Mouse (Mus musculus): ENCODE data around the gene Glrp1. TPM values are rescaled to one million over a fixed set of nuclear protein-coding genes. Genes with fewer than 3 reads are reported as not detected.

Gene Glrp1
- polyA plus RNA-seq, 1 experiment from 2014 or later = not detected

- TF ChIP-seq CTCF (IDR thresholded peaks at IDR 0.05) = no peak
- CTCF ChIA-PET = interaction anchor here (1.3 kb wide), 1 partner anchor 21 kb away, joined by 3 read pairs; no protein-coding TSS in a partner anchor
- POLR2A ChIA-PET = no interaction called here
- ATAC-seq (no peak), DNase-seq (ENCODE audit: low read depth, low spot score) (no peak)
- in situ Hi-C loops (cut with MboI; ENCODE audit: low pct_unique_long_range_greater_than_20kb) = no loop called here
- no peaks in the 10 kb centered on the region for H3K27me3 ChIP-seq
Observed at GRCm38 (mm10) chr1:88499230-88499737, 10.6 kb downstream of the Glrp1 start.

- ATAC-seq = no peak
- POLR2A ChIA-PET = no interaction called here
- no peak for TF ChIP-seq CTCF (IDR thresholded peaks at IDR 0.05)
- in situ Hi-C loops (cut with MboI; ENCODE audit: low pct_unique_long_range_greater_than_20kb) = no loop called here
- H3K27me3 ChIP-seq = no peaks in the 10 kb centered on the region
- CTCF ChIA-PET = interaction anchor here (1.4 kb wide), 1 partner anchor 19 kb away, joined by 4 read pairs; no protein-coding TSS in a partner anchor
- DNase-seq (ENCODE audit: low read depth, low spot score) = no peak
Observed at GRCm38 (mm10) chr1:88497407-88497806, 12.5 kb downstream of the Glrp1 start.

GRCm38 (mm10) chr1:88492415-88492814 is 17.5 kb downstream of the Glrp1 start:
- POLR2A ChIA-PET = no interaction called here
- TF ChIP-seq CTCF (IDR thresholded peaks at IDR 0.05) = no peak
- CTCF ChIA-PET = no interaction called here
- no peak for DNase-seq (ENCODE audit: low read depth, low spot score)
- no peak for ATAC-seq
- H3K27me3 ChIP-seq = no peaks in the 10 kb centered on the region
- in situ Hi-C loops (cut with MboI; ENCODE audit: low pct_unique_long_range_greater_than_20kb) = no loop called here

DNA sequence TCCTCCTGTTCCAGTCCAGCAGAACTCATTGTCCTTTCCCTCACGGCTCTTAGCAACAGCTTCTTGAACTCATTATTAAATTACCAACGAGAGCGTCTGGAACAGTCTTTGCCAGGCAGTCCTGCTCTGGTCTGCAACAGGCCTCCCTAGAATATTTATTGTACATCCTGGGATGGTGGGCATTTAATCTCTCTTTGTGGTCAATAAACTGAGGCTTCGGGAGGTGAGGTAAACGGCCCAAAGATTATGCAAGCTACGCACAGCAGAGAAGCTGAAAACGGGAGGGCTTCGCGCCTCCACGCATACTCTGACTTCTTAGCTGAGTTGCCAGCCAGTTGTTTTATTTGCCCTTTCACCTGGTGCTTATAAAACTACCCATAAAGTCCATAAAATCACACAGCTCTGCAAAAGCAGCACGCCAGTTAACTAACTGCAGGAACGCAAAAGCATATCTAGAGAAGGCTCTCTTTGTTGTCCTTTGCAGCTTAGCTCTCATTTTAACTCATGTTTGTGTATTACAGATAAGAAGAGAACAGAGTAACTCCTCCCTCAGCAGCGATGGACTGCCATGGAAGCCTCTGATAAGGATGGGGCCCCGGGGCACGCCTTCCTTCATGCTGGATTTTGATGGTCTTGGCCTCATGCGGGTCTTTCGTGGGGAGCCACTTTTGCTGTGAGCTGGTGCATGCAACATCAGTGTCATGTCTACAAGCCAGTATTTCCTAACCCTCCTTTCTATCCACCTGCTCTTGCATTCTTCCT is 18.1 kb downstream of the Glrp1 start:
- in situ Hi-C loops (cut with MboI; ENCODE audit: low pct_unique_long_range_greater_than_20kb) = no loop called here
- no peaks in the 10 kb centered on the region for H3K27me3 ChIP-seq
- ATAC-seq (no peak), DNase-seq (ENCODE audit: low read depth, low spot score) (no peak)
- CTCF ChIA-PET = no interaction called here
- POLR2A ChIA-PET = no interaction called here
- no peak for TF ChIP-seq CTCF (IDR thresholded peaks at IDR 0.05)

DNA sequence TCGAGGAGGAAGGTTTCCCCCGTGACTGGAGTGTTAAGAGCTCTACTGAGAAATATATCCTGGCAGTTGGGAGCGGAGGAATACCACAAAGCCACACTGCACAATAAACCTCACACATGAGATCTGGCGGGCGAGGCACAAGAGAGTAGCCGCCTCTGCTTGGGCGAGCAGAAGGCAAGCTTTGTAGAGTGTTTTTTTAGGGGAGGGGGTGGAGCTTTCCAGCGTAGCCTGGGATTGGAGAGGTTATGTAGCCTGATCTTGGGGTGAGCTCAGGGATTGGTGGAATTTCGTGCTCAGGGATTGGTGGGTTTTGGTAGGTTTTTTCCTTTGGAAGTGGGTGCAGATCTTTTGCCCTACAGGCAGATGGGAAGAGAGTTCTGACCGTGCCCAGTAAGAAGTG is 19.7 kb downstream of the Glrp1 start:
- POLR2A ChIA-PET = no interaction called here
- no peaks in the 10 kb centered on the region for H3K27me3 ChIP-seq
- ATAC-seq (no peak), DNase-seq (ENCODE audit: low read depth, low spot score) (no peak)
- CTCF ChIA-PET = interaction anchor here (1.7 kb wide), 1 partner anchor 16 kb away, joined by 3 read pairs; no protein-coding TSS in a partner anchor
- in situ Hi-C loops (cut with MboI; ENCODE audit: low pct_unique_long_range_greater_than_20kb) = no loop called here
- no peak for TF ChIP-seq CTCF (IDR thresholded peaks at IDR 0.05)

DNA sequence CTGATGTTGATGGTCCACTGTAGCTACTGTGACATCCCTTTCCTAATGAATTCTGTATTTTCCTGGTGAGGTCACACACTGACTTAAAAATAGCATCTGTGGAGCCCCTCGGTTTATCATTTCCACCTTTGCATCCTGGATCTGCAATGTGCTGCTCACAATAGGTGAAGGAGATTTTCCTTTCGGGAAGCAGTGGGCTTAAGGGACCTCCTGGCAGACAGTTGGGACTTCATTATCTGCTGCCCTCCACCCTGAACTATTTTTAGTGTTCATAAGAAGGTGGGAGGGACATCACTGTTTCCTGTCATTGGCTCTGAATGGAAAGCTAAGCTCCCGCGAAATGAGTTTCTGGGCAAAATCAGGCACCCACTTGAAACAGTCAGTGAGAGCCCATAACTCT is 20.9 kb downstream of the Glrp1 start:
- DNase-seq (ENCODE audit: low read depth, low spot score) (no peak), ATAC-seq (no peak)
- no peak for TF ChIP-seq CTCF (IDR thresholded peaks at IDR 0.05)
- in situ Hi-C loops (cut with MboI; ENCODE audit: low pct_unique_long_range_greater_than_20kb) = no loop called here
- POLR2A ChIA-PET = interaction anchor here (1.5 kb wide), 1 partner anchor 10 kb away, joined by 3 read pairs; no protein-coding TSS in a partner anchor
- H3K27me3 ChIP-seq = no peaks in the 10 kb centered on the region
- CTCF ChIA-PET = no interaction called here

GRCm38 (mm10) chr1:88486336-88486735 is 23.5 kb downstream of the Glrp1 start:
- ChIA-PET CTCF (interaction anchor here (1.0 kb wide), 1 partner anchor 8 kb away, joined by 4 read pairs; no protein-coding TSS in a partner anchor), POLR2A (no interaction called here)
- ATAC-seq (no peak), DNase-seq (ENCODE audit: low read depth, low spot score) (no peak)
- in situ Hi-C loops (cut with MboI; ENCODE audit: low pct_unique_long_range_greater_than_20kb) = no loop called here
- TF ChIP-seq CTCF (IDR thresholded peaks at IDR 0.05) = no peak
- no peaks in the 10 kb centered on the region for H3K27me3 ChIP-seq

DNA sequence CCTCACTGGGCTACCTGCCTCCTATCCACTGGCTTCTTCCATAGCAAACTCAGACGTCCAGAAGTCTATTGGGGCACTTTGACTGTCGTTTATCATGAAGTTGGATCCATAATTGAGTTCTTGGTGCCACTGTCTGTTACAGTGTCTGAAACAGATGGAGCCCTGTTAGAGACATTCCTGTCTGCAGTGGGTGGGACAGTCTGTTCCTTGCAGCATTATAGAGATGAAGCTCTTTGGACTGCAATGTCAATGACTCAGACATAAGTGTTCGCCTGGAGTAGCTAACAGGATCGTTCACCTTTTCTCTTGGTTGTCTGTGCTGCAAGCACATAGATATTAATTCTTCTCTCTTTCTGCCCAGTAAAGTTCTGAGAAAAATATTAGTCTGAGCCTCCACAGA is 25.8 kb downstream of the Glrp1 start:
- no peak for TF ChIP-seq CTCF (IDR thresholded peaks at IDR 0.05)
- CTCF ChIA-PET = no interaction called here
- no peak for DNase-seq (ENCODE audit: low read depth, low spot score)
- in situ Hi-C loops (cut with MboI; ENCODE audit: low pct_unique_long_range_greater_than_20kb) = no loop called here
- POLR2A ChIA-PET = interaction anchor here (0.8 kb wide), 1 partner anchor 9 kb away, joined by 3 read pairs; no protein-coding TSS in a partner anchor
- no peaks in the 10 kb centered on the region for H3K27me3 ChIP-seq
- no peak for ATAC-seq

DNA sequence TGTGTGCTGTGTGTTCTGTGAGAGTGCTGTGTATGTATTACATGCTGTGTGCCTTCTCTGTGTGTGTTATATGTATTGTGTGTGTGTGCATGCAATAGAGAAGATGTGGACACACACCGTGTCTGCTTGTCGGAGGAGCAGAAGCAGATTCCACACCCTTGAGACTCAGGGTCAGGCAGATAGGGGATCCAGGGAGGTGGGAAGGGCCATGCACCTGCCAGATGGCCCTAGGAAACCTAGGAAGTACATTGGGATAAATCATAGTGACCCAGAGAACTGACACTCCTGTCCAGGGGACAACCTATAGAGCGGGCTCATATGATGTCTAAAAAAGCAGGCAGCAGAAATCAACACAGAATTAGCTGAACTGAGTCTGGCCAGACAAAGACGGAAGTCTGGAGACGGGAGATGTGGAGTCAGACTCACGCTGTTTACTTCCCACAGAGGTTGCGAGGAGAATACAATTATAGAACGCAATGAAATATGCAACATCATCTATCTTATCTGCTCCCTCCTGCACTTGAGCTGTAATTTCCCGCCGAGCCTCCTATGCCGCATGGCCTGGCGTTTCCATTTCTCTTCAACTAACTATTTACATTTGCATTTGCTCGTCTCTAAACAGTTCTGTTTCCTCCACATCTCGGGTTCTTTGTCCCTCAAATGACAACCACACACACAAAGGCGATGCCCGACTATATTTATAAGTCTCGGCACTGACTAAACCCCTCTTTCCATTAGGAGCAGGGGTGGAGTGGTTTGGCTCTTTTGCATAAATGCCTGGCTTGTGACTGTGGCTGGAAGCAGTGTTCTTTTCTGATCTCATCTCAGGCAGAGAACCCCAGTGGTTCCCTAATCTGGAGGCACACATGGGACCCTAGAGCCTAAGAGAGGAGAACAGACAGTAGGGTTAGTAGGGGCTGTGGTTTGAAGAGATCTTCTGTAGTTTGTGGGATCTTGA is 27.4 kb downstream of the Glrp1 start:
- no peak for TF ChIP-seq CTCF (IDR thresholded peaks at IDR 0.05)
- no peak for DNase-seq (ENCODE audit: low read depth, low spot score)
- ChIA-PET CTCF (no interaction called here), POLR2A (no interaction called here)
- in situ Hi-C loops (cut with MboI; ENCODE audit: low pct_unique_long_range_greater_than_20kb) = no loop called here
- no peaks in the 10 kb centered on the region for H3K27me3 ChIP-seq
- no peak for ATAC-seq

DNA sequence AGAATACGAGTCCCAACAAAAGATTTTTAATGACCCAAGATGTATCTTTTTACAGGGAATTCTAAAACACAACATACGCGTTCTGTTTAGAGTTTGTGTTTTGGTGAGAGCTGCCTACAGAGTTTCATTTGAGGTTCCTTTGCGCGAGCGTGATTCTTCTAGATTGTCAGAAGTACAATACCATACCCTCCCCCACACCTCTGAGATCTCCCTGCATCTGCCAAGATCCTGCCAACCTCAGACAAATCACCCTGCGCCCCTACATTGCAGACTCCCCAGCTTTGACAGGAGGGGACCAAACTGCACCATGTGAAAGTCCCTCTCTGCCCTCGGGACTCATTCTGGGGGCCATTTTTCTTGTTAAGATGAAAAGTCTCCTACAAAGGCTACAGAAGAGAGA is 29.3 kb downstream of the Glrp1 start:
- in situ Hi-C loops (cut with MboI; ENCODE audit: low pct_unique_long_range_greater_than_20kb) = no loop called here
- no peaks in the 10 kb centered on the region for H3K27me3 ChIP-seq
- TF ChIP-seq CTCF (IDR thresholded peaks at IDR 0.05) = no peak
- DNase-seq (ENCODE audit: low read depth, low spot score) (no peak), ATAC-seq (no peak)
- POLR2A ChIA-PET = no interaction called here
- CTCF ChIA-PET = interaction anchor here (0.7 kb wide), 1 partner anchor 15 kb away, joined by 3 read pairs; no protein-coding TSS in a partner anchor

Measured in Patski (cell line).